Mouse (Mus musculus): Measurements from ENCODE around the gene Nebl. TPM values are rescaled to one million over a fixed set of nuclear protein-coding genes. Genes with fewer than 3 reads are reported as not detected.
A peak's percentile ranks its signal among the peaks of the same experiment; 100 is the strongest.

The Nebl gene
- total RNA-seq, 2 experiments from 2014 or later, result 1.7 to 3.0 TPM

DNA sequence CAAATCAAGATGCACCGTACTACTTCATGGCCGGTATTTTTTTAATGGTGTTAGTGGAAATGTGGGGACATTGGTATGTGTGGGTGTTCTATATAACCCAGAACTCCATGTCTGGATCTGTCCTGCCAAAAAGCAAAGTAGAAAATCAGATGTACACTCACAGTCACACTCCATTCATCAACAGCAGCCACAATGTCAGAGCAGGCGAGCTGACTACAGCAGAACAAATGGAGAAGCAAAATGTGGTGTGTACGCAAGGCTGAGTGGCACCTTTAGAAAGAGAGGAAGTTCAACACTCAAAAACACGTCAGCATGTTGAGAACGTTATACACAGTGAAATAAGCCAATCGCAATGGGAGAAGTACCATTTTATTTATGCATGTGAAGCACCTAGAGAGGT lies 88.5 kb downstream of the Nebl start:
- no peak for ATAC-seq (replicated peaks; ENCODE audit: poor library complexity)

DNA sequence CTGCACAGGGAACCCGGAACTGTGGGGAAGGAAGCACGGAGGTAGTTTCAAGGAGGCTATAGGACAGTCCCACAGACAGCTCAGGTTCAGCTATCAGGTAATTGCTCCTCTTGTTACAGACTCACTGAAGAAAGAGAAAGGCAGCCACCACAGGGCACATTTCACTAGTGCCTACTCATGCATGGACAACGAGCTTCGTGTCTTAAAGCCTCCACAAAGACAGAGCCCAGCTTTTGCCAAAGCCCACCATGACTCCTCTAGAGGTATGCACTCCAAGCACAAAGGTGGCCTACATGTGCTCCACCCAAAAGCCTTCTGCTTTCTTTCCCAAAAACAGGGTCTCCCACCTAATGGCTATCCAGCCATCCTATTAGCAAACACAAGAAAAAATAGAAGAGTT lies 90.4 kb downstream of the Nebl start:
- ATAC-seq (replicated peaks; ENCODE audit: poor library complexity), result no peak

DNA sequence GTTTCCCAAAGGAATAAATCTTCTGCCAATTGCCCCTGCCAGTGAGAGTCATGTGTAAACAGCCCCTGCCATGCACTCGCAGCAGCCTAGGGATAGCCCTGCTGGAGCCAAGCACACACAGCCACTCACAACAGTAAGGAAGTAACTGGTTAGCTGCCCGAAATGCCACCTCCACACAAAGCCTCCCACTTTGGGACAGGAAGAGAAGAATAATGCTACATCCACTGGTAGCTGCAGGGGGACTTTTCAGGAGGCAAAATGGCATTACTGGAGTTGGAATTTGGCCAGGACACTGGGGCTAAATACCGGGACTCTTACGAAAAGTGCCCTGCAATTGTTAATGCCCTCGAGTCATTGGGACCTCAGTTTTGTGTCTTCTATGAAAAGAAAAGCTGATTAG lies 92.6 kb downstream of the Nebl start:
- no peak for ATAC-seq (replicated peaks; ENCODE audit: poor library complexity)

DNA sequence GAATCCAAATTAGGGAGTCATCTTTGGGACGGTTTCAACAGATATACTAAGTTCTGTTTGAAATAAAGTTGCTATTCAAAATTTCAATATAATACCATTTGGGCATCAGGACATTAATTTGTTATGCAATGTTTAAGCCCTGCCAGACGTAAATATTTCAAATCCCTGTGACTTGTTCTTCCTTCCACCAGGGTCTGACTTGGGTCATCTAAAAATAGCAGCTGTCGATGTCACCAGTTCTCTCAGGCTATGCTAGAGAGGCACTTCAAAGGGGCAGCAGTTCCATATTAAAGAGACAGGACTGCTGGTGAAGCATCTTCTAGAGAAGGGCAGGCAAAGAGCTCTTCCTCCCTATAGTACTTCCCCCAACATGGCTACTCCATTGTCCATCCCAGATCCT lies 107.3 kb downstream of the Nebl start:
- no peak for ATAC-seq (replicated peaks; ENCODE audit: poor library complexity)

DNA sequence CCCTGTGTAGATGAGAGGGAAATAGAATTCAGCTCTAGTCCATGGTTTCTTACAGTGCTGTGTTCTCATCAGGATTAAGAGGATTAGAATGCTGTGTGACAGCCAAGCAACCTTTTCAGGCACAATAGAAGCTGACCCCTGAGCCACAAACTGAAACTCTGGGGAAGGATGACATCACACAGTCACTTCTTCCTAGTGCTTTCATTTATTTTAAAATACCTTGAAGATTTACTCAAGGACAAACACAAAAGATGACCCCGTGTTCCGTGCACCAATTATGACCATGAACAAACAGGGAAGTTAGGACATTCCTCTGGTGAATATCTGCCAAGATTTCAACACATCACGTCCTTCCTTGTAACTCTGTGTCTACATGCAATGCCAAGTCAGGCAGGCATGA lies 121.0 kb downstream of the Nebl start:
- ATAC-seq (replicated peaks; ENCODE audit: poor library complexity), result peak; percentile 77

DNA sequence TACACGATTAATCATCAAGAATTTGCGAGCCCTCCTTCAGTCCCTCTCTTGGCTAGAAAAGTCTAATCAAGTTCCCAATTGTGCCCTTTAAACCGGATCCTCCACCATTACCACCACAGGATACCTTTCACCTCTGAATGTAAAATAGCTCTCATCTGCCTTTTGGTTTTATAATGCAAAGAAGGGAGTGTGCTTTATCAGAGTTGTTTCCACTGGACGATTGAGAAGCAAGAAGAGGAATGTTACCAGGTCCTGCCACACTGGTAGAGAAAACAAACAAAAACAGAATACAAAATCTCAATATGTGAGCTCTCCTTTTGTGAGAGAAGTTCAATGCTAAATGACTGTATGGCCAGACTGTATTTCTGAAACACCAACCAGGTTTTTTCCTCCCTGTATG lies 127.7 kb downstream of the Nebl start:
- no peak for ATAC-seq (replicated peaks; ENCODE audit: poor library complexity)

DNA sequence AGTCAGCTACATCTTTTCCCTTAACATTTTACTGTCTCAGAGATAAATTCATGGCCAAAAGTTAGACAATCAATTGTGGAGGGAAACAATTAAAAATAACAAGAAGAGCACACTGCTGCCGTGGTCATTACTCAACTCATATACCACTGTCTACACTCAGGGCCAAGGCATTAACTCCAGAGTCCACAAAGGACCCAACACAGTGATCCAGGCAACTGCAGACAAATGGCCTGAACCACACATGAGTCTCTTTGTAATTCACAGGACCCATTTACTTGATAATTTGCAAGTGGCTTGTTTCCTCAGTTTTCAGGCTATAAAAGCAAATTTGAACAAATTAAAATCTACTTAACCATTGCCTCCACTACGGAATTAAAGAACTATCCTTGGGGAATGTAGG lies 130.6 kb downstream of the Nebl start:
- no peak for ATAC-seq (replicated peaks; ENCODE audit: poor library complexity)

DNA sequence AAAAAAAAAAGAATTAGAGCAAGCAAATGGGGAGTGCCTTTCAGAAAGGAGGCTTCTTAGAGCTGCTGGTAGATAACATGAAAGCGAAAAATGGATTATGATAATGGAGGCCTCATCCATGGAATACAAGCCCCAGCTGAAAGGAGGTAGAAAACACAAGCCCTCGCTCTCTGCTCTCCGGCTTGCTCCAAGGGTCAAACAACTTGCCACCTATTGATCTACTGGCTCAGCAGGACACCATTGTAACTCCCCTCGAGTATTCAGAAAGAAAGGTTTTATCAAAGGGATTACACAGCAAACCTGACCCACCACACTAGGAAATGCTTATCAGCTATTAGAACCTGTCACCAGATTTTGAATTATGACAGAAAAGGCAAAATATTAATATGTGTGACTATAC lies 131.4 kb downstream of the Nebl start:
- no peak for ATAC-seq (replicated peaks; ENCODE audit: poor library complexity)

DNA sequence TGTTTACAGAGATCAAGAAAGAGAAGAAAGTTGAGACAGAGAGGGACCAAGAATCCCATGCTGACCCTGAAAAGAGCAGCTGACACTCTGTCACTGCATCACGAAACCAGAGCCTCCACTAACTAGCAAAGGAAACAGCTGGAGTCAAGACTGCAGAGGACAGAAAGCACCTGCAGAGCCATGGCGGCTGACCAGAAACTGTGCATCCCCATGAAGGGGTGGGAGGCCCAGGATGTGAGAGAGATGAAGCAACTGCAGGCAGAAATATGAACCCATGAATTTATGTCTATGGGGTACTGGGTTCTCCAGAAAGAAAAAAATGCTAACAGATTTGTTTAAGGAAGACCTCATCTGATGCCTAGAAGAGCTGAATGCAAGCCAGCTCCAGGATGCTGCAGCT lies 133.3 kb downstream of the Nebl start:
- no peak for ATAC-seq (replicated peaks; ENCODE audit: poor library complexity)

DNA sequence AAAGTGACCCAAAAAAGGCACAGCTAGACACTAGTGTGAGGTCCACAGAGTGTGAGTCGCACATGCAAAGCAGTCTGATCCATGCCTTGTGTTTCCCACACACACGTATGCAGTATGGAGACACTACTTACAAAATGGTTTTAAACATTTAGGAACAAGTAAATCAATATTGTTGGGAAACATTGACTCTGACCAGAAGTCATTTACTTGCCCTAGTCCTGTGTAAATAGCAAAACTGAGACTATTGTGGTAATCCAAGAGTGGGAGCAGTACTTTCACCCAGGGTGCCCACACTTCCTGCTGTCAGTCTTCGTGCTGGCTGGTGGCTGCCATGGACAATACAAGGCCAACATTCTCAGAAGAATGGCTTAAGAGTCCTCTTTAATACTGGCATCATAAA lies 141.6 kb downstream of the Nebl start:
- no peak for ATAC-seq (replicated peaks; ENCODE audit: poor library complexity)

DNA sequence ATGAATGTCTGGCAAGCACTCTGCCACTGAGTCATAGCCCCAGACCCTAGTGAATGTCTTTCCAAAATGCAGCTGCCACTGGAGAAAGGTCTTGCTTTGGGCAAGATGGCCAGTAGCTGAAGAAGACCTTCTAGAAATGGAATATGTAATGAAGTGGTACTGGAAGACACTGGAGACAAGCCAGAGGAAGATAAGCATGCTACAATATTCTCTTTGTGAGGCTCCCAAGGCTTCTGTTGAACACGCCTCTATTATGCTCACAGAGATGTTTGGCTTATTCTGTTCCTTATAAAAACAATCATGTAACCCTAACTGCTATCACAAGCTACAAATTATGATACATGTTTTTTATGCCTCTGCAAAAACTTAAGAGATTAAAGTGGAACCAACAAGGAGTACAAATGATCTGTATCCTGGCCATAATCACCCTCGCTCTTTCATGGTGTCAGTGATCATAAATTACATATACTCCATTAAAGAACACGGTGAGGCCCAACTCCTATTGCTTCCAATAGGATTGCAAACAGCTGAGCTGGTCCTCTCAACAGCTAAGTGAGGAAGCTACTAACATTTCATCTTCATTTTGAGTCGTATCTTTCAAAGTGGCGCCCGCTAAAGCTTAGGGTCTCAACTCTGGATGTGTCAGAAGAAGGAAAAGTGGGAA lies 145.8 kb downstream of the Nebl start:
- no peak for ATAC-seq (replicated peaks; ENCODE audit: poor library complexity)

DNA sequence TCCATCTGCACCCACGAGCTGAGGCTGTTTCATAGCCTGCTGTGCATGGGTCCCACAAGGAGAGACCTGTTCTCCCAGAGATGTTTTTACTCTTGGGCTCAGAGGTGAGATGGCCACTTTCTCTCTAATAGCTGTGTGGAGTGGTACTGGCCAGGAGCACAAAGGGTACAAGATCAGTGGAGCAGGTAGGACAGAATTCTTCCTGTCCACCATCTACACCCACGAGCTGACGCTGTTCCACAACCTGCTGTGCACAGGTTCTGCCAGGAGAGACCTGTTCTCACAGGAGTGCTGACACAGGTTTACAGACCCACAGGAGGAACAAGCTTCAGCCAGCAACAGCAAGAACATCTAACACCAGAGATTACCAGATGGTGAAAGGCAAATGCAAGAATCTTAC lies 155.6 kb downstream of the Nebl start:
- ATAC-seq (replicated peaks; ENCODE audit: poor library complexity), result no peak

DNA sequence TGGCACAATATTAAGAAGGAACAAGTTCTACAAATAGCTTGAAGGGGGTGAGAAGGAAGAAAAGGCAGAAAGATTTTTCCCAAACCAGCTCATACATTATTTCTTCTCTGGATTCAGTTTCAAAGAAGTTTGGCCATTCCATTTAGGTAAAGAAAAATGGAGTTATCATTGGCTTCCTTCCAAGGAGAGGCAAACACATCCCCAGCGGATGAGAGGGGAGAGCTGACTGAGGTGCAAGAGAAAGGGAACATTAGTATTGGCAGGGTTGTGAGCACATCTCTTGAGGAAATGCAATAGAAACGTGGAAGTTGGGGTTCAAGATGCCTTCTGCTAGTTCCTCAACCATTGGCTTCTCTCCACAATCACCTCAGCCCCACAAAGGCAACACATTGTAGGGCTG lies 159.5 kb downstream of the Nebl start:
- ATAC-seq (replicated peaks; ENCODE audit: poor library complexity), result no peak

DNA sequence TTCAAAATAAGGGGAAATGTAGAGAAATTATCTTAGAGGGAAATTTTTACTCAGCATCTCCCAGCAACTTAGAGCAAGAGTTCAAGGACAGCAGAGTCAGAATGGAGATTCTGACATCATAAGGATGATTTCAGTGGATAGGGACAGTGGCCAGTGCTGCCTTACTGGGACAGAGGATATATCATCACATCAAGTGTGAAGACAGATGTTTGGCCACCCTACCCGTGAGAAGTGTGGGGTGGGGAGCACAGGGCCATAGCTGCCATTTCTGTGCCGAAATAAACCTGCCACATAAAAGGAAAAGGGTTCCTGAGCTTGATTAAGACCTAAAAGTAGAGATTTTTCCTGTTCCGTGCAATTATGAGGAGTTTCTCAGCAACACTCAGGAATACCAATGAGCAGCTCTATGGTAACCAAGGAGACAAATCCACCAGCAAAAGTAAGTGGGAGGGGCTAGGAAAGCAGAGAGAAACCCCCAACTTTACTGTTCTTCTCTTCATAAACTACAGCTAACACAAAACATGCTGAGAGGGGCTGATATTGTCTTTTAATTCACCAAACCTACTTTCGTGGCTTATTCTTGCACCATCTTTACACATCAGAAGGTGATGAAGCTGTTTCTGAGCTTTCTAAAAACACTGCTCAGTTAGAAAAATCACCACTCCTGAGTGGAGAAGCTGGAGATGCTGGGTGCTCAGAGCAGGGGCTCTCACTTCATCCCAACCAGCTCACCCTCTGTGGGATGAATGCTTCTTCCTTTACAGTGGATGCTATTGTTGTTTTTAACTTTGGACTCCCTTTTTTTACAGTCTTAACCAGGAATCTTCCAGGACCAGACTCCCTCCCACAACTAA lies 172.1 kb downstream of the Nebl start:
- ATAC-seq (replicated peaks; ENCODE audit: poor library complexity), result no peak

DNA sequence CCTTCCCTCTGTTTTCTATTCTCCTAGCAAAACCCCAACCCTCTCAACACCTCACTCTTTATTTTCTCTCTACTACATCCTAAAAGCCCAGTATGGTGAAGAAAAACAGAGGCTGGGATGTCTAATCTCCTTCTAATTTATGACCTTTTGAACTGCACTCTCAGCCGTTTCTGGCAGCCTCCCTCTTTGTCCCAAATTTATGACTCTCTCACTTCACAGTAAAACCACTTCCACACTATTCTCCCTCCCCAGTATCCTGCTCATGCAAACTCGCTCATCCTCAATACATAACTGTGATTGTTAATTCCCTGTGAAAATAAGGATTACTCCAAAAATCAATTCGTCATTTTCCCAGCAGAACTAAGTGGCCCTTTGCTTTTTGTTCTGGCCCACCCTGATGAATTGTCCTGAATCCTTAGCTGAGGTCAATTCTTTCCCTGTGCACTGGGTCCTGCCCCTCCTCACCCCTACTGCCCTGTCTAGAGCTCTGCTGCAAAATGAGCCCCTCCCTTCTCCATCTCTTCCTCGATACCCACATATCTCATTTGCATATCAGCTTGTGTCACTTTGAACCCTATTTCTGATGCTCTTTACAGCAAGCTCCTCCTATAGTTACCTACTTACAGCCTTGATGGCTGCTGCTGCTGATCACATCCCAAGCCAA lies 181.2 kb downstream of the Nebl start:
- no peak for ATAC-seq (replicated peaks; ENCODE audit: poor library complexity)

DNA sequence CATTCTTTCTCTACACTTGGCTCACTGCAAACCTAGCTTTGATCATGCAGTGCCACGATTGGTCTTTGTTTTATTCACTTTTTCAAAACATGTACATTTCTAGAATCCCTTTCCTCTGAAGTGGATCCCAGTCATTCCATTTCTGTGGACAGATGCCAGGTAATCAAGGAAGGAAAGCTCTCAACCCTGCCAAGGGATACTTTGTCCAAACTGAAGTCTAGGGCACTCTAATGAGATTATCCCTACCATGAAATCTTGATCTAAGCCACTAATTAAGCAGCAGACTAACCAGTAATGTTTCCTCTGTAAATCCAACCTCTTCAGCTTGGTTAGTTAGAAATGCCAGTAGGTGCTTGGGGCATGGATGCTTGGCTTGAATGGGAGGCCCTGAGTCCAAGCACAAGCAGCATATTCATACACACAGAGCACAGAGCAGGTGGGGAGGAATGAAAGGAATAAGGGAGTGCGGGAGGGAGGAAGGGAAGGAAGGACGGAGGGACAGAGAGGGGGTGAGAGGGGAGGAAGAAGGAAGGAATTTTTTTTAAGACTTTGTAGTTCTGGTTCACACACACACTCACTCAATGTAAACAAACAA lies 184.8 kb downstream of the Nebl start:
- no peak for ATAC-seq (replicated peaks; ENCODE audit: poor library complexity)

DNA sequence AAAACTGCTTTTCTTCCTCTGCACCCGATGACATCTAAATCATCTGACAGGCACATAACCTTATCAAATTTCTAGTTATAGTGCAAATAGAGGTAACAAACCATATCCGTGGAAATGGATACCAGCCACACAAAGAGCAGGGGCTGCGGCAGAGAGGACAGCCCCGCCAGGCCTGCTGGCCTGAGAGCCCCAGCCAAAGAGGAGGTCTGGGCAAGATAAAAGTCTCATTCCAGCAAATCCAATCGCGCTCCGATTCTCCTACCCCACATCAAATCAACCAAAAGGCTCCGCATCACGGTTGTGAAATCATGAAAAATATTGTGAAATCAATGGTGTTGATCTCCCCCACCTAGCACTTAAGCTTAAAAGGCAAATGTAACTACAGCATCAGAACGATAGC lies 191.5 kb downstream of the Nebl start:
- no peak for ATAC-seq (replicated peaks; ENCODE audit: poor library complexity)

DNA sequence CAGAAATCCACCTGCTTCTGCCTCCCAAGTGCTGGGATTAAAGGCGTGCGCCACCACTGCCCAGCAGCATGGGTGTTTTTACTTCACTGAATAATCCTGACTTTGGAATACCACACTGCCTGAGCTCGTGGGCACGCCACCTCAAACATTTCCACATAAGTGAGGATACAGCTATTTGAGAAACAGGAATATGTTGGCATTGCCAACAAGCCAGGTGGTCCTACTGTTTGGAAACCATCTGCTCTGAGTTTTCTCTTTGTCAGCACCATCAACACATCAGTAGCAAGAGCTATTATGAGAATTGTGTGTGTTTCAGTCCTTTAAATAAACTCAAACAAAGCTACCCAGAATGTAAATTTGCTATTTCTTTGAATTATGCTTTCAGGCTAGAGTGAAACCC lies 192.8 kb downstream of the Nebl start:
- ATAC-seq (replicated peaks; ENCODE audit: poor library complexity), result no peak

DNA sequence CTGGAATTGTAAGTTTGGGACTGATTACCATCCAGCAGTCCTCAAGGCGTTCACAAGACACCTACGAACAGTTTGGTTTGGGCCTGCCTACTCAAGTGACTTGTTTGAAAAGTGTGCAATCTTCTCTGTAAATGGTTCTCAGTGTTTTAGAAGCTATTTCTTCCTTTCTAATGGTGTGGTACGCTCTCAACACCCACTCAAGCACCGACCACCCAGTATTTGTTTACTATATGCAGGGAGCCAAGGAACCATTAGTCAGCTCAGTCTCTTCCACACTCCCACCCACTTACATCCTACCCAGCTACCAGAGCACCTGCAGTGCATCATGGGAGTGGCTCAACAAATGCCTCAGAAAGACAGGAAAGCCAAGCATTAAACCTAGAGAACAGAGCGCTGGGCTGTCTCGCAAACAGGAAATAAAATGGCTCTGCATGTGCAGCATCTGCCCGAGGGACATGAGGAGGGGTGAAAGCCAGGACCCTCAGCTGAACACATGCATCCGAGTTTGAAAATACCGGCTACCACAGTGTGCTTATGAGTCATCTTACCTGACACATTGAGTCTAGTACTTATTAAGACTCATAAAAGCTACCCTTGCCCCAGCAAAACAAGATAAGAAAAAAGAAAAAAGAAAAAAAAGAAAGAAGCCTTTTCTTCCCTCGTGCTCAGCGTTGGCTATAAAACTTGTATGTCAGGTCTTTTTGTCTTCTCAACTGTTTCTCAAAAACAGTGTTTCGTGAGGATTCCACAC lies 199.7 kb downstream of the Nebl start:
- ATAC-seq (replicated peaks; ENCODE audit: poor library complexity), result no peak

DNA sequence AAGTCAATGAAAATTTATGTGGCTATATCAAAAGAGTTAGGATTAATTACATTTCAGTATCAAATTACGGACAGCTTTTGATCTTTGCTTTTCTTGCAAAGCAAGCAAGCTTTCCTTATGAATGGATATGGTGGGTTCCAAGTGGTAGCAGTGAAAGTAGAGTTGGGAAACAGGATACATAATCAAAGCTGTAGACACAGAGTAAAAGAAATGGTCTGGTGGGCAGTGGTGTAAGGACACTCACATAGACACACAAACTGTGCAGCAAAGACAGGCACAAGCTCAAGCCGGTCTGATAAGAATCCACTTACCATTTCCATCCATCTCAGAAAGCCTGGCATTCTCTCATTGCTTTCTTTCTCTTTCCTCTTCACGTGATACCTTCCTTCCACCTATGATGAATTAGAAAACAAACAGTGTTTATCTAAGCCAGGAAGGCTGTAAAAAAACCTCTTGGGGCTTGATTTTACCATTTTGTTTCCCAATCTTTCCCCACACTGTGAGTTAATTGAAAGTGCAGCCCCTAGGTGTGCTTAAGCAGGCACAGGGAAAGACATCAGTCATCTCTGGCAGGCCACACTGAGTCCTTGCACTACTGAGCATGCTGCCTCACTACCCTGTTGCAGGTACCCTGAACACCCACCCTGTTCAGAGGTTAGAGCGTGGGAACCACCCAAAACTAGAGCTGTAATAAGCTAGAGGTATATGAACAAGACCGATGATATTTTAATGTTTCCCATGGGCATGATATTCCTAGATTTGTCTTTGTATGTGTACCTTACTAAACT lies 205.3 kb downstream of the Nebl start:
- no peak for ATAC-seq (replicated peaks; ENCODE audit: poor library complexity)

Measured in megakaryocyte progenitor cell, adult 5-6 weeks (primary cell).